Mouse (Mus musculus) spleen, postnatal 10 days (tissue): ENCODE results near the gene Gstt4.
"Not testable (repeated sequence)": the region's sequence is repeated elsewhere in the genome, so short reads cannot be mapped to it uniquely, and the experiment has no call there.

Experiments used
- DNase-seq, 2 experiments: peaks; one replicate each; pipeline ENCODE4 v3.0.0; 2021 to 2022; ENCODE audit warnings: low spot score in 2 of 2

Gene Gstt4

DNA sequence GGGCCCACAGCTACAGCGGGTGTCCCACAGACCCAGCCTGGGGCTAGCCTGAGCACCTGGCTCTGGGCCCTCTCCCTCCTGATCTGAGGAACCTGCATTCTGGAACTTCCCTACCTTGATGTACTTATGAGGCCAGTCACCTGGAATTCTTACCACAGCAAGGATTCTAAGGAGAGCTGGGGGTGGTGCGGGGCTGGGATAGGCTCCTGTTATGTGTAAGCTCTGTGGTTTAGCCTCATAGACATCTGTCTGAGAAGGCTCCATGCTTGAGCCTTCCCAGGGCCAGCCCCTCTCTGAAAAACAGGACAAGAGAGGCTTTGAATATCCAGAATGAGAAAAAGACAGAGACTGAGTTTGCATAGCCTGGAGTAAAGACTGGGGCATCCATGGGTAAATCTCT lies at the start of gene Gstt4:
TSS of gene Gstt4 (minus strand) at position 101 of the 400 bp plus-strand sequence.
- DNase-seq: no peak

- DNase-seq: no peak
Measured at GRCm38 (mm10) chr10:75861587-75861986, 39.2 kb upstream of the Gstt4 start.

DNA sequence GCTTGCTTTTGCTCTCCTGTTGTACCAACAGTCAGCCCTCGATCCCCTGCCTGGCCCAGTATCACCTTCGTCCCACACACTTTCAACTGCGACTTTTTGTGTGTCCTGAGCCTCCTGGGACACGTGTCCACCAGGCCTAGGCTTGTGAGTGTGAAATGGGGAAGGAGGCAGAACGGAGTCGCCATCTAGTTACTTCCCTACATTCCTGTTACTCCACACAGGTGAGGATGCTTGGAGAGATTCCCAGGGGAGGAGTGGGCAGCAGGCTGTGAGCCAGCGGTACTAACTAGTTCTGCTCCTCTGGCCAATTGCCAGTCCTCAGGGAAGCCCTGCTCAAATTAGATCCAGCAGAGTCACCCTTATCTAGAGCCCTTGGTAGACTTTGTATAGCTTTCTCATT lies 38.4 kb upstream of the Gstt4 start:
- no peak for DNase-seq

- DNase-seq: peak; percentile 85 to 91
Measured at GRCm38 (mm10) chr10:75859786-75860470, 37.6 kb upstream of the Gstt4 start, which contains the start of gene Mif. Mif (minus strand) TSS chr10:75860240.

DNA sequence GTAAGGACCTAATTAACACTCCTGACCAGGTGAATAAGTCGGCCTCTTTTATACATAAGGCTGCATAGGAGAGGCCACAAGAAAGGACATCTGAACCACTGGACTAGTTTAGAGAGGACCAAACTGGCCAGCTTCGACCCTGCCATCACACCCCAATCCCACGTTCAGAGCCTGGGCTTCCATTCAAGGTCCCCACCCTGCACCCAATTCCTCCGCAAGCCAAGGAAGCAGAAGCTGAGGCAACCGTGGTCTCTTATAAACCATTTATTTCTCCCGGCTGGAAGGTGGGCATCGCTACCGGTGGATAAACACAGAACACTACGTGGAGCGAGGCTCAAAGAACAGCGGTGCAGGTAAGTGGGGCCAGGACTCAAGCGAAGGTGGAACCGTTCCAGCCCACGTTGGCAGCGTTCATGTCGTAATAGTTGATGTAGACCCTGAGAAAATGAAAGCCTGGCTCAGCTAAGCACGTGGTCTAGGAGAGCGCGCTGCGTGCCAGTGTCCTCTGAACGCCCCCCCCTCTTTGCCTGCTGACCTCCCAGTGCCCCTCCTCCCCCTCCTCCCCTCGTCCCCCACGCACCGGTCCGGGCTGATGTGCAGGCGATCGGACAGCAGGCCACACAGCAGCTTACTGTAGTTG lies 36.9 kb upstream of the Gstt4 start:
- DNase-seq: no peak

GRCm38 (mm10) chr10:75857598-75857997 lies 35.3 kb upstream of the Gstt4 start:
- no peak for DNase-seq

GRCm38 (mm10) chr10:75856976-75857375 lies 34.6 kb upstream of the Gstt4 start:
- DNase-seq: no peak

GRCm38 (mm10) chr10:75856155-75856907 lies 34.0 kb upstream of the Gstt4 start:
- DNase-seq: no peak

DNA sequence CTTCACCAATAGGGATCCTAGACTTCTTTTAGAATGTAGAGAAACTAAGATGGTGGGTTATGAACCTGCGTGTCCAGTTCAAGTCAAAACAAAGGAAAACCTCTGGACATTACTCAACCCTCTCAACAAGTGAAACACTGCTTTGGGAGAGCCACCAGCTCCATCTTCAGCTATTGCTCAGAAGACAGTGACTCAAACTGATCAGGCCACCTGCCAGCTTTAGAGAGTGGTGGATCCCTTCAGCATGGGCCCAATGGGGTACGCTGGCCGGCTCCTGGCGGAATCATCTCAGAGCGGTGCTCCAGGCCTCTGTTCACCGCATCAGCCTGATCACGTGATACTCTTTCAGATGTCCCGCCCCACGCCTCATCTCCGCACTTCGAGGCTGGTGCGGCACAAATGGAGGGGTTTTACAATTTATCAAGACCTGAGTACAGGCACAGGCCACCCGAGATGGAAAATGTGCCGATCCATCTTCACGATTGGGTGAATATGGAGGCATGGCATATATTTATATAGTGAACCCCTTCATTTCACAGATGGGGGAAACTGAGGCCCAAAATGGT lies 33.2 kb upstream of the Gstt4 start:
- no peak for DNase-seq

GRCm38 (mm10) chr10:75854791-75855190 lies 32.4 kb upstream of the Gstt4 start:
- no peak for DNase-seq

DNA sequence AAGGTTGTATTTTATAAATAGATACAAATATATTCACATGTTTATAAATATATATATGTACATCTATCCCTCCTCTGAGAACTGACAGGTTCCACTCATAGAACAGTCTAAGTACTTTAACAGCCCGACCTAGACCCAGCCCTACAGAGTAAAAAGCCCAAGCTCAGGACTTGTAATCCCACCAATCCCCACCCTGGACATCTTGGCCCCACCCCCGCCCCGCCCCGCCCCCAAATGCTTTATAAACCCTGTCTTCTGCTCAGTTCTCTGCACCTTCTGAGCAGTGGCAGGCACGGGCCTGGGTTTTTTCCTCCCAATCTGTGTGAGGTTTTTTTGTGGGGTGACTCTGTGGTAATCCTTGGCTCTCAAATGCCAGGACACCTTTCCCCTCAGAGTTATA lies 31.8 kb upstream of the Gstt4 start:
- no peak for DNase-seq

DNA sequence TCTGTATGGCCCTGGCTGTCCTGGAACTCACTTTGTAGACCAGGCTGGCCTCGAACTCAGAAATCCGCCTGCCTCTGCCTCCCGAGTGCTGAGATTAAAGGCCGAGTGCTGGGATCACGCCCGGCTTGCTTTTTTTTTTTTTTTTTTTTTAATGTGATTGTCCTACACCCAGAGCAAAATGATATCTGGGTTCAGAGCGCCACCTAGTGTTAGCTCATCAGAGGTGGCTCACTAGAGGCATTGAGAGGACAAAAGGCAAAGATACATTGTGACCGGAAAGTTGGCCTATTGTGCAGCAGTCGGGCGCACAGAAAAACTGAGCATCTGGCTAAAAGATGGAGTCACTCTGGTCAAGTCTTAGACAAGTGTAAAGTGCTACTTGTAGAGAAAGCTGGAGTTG lies 31.1 kb upstream of the Gstt4 start:
- DNase-seq: peak; percentile 78 to 90

- no peak for DNase-seq
Measured at GRCm38 (mm10) chr10:75852539-75853125, 30.3 kb upstream of the Gstt4 start.

DNA sequence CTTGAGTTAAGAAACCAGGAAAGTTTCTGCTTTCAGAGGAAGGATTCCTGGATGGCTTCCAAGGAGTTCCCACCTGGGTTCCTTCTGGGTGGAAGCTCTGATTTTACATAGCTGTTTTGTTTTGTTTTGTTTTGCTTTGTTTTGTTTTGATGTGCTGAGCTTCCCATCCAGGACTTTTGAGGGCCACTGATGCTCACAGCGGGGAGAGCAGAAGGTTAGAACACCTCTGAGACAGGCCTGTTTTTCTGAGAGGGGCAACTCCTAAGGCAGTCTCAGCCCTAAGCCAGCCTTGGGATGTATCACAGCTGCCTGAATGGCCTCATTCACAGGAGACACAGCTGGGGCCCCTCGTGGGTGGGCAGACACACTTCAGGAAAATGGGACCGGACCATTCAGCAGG lies 29.3 kb upstream of the Gstt4 start:
- DNase-seq: no peak

GRCm38 (mm10) chr10:75851076-75851475 lies 28.7 kb upstream of the Gstt4 start:
- no peak for DNase-seq

GRCm38 (mm10) chr10:75848382-75848781 lies 26.0 kb upstream of the Gstt4 start:
- no peak for DNase-seq

DNA sequence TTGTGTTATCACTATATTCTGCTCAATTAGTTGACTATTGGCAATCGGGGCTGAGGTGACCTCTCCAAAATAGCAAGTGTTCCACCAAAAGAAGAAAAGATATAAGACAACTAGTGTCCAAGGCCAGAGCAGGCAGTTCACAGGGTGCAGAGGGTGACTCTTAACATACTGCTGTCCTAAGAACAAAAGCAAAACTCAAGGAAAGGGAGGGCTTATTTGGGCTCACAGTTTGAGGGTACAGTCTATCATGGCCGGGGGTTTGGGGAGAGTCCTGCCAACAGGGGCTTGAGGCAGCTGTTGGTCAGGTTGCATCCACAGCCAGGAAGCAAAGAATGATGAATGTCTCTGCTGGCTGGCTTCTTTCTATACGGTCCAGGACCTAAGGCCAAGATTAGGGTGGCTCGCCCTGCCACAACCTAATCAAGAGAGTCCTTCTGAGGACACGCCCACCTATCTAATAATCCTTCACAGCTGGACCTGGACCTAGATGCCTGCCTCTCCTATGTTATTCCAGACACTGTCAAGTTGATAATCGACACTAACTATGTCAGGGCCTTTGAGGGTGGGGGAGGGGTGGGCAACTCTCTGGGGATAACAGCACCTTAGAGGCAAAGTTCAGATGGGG lies 23.1 kb upstream of the Gstt4 start:
- DNase-seq: peak; percentile 56 to 69

GRCm38 (mm10) chr10:75844800-75845199 lies 22.5 kb upstream of the Gstt4 start:
- no peak for DNase-seq

DNA sequence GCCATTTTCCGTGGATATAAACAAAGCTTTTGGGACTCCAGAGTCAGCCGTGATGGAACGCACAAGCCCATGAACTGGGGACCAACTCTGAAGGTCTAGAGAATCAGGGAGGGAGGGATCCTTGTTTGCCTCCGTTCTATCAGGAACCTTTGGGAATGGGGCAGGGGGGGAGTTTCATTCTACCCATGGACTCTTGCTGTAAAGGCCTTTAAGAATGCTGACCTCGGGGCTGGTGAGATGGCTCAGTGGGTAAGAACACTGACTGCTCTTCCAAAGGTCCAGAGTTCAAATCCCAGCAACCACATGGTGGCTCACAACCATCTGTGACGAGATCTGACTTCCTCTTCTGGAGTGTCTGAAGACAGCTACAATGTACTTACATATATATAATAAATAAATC lies 21.6 kb upstream of the Gstt4 start:
- DNase-seq: not testable (repeated sequence)

GRCm38 (mm10) chr10:75839092-75839491 lies 16.7 kb upstream of the Gstt4 start:
- no peak for DNase-seq

- peak; percentile 93 for DNase-seq
Measured at GRCm38 (mm10) chr10:75837248-75837759, 15.0 kb upstream of the Gstt4 start, which contains the start of gene Gstt2. Gstt2 (minus strand) TSS chr10:75837424.
